Mouse (Mus musculus): ENCODE data around the gene Tmem109.

The Tmem109 gene

GRCm38 (mm10) chr19:10881426-10882154 lies at the start of gene Tmem109:
TSS of gene Tmem109 (minus strand) at chr19:10882001.
- DNase-seq = peak; percentile 93

GRCm38 (mm10) chr19:10930641-10931040 lies 48.8 kb upstream of the Tmem109 start:
- no peak for DNase-seq

GRCm38 (mm10) chr19:10926666-10927065 lies 44.9 kb upstream of the Tmem109 start:
- no peak for DNase-seq

- DNase-seq = peak; percentile 27
Measured at GRCm38 (mm10) chr19:10926123-10926621, 44.4 kb upstream of the Tmem109 start.

GRCm38 (mm10) chr19:10924220-10924619 lies 42.4 kb upstream of the Tmem109 start:
- no peak for DNase-seq

GRCm38 (mm10) chr19:10921058-10921457 lies 39.3 kb upstream of the Tmem109 start:
- DNase-seq = no peak

GRCm38 (mm10) chr19:10920532-10920931 lies 38.7 kb upstream of the Tmem109 start, which contains the start of gene Zp1:
TSS of gene Zp1 (minus strand) at chr19:10920632.
- no peak for DNase-seq

- no peak for DNase-seq
Measured at GRCm38 (mm10) chr19:10918321-10918991, 36.7 kb upstream of the Tmem109 start.

- DNase-seq = no peak
Measured at GRCm38 (mm10) chr19:10916506-10916905, 34.7 kb upstream of the Tmem109 start.

GRCm38 (mm10) chr19:10914870-10915269 lies 33.1 kb upstream of the Tmem109 start:
- no peak for DNase-seq

- no peak for DNase-seq
Measured at GRCm38 (mm10) chr19:10914291-10914690, 32.5 kb upstream of the Tmem109 start.

- DNase-seq = no peak
Measured at GRCm38 (mm10) chr19:10909087-10909721, 27.4 kb upstream of the Tmem109 start.

GRCm38 (mm10) chr19:10907891-10908290 lies 26.1 kb upstream of the Tmem109 start:
- peak; percentile 72 for DNase-seq

GRCm38 (mm10) chr19:10905728-10906000 lies 23.9 kb upstream of the Tmem109 start:
- DNase-seq = no peak

GRCm38 (mm10) chr19:10904927-10905727 lies 23.3 kb upstream of the Tmem109 start:
- DNase-seq = peak; percentile 62

- DNase-seq = no peak
Measured at GRCm38 (mm10) chr19:10904512-10904911, 22.7 kb upstream of the Tmem109 start.

- DNase-seq = no peak
Measured at GRCm38 (mm10) chr19:10901046-10901445, 19.2 kb upstream of the Tmem109 start.

- no peak for DNase-seq
Measured at GRCm38 (mm10) chr19:10900315-10900714, 18.5 kb upstream of the Tmem109 start.

GRCm38 (mm10) chr19:10897491-10897890 lies 15.7 kb upstream of the Tmem109 start:
- no peak for DNase-seq

GRCm38 (mm10) chr19:10896849-10897248 lies 15.0 kb upstream of the Tmem109 start:
- no peak for DNase-seq

- DNase-seq = no peak
Measured at GRCm38 (mm10) chr19:10895708-10896107, 13.9 kb upstream of the Tmem109 start.

- DNase-seq = peak; percentile 98
Measured at GRCm38 (mm10) chr19:10895016-10895528, 13.3 kb upstream of the Tmem109 start, which contains the start of gene Prpf19. TSS of gene Prpf19 (plus strand) at chr19:10895231.

- DNase-seq = no peak
Measured at GRCm38 (mm10) chr19:10892201-10892600, 10.4 kb upstream of the Tmem109 start.

All from kidney, adult 18-20 months (tissue).